Mouse (Mus musculus): ENCODE measurements around the gene Tekt1.

Gene Tekt1

DNA sequence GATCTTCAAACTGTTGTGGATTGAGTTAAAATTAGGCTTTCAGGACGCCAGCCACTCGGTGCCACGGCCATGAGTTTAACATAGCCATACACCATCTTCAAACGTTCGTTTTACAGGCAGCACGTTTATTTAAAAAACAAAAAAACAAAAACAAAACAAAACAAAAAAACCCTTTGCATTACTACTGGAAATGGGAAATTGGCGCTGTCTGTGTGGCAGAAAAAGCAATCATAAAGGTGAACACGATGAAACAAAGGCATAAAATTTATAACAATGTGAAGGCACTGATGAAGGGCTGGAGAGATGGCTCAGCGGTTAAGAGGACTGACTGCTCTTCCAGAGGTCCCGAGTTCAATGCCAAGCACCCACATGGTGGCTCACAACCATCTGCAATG is at the start of gene Tekt1:
Tekt1 (minus strand) TSS at position 96 of the 395 bp plus-strand sequence.
- no peak for DNase-seq (ENCODE audit: inconsistent age in 2 of 2, low spot score in 1 of 2)

- DNase-seq (ENCODE audit: inconsistent age in 2 of 2, low spot score in 1 of 2) = no peak
These were observed 49.7 kb upstream of the Tekt1 start for GRCm38 (mm10) chr11:72411945-72412344.

DNA sequence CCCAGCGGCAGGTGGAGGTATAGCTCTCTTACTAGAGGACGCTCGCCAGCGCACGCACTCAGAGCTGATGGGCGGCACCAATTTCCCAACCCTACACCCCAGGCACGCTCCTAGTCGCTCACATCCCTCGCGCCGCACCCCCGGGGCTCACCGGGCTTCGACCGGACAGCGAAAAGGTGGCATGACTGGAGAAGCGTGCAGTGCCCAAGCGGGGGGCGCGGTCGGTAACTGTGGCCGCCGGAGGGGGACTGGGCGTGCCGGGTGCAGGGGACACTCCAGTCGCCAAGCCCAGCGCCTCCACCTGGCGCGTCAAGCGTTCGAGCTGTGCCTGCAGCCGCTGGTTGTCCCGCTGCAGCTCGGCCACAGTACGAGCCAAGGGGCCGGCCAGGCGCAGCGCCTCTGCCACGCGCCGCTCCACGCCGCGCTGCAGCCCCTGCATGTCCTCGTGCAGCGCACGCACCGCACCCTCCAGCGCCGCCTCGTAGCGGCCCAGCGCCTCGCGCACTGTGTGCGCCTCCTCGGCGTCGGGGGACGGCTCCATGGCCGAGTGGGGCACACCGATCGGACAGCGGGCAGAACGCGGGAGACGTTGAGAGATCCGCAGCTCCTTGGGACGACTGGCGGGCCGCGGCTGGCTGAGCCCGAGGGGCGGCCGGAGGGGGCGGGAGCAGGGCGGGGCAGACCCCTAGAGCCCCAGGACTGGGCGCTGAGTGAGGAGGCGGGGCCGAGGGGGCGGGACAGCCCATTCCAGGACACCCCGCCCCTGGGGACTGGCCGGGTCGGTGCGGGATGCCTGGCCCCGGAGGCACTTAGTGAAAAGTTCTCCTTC is 49.1 kb upstream of the Tekt1 start, which contains the start of gene Smtnl2:
Smtnl2 (minus strand) TSS at position 621 of the 829 bp plus-strand sequence.
- DNase-seq (ENCODE audit: inconsistent age in 2 of 2, low spot score in 1 of 2) = peak; percentile 87 to 95

DNA sequence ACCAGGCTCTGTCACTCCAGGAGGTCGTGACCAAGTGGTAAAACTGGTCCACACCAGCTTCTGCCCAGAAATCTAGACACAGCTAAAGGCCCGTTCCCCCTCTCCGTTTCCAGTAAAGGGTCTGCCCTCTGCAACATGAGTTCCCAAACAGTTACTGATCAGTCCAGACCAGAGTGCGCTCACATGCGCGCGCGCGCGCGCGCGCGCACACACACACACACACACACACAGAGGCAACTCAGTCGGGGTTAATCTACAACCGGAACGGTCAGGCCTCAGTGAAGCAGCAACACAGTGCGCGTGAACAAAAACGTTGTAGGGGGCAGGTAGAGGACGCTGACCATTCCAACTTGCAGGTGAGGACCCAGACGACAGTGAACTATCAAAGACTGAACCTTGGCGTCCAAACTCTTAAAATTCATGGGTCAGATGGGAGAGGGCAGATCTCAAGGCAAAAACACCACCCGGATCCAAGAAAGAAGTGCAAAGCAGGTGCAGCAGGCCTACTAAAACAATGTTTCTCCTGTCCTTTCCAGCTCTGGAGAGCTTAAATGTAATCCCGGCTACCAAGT is 48.4 kb upstream of the Tekt1 start:
- DNase-seq (ENCODE audit: inconsistent age in 2 of 2, low spot score in 1 of 2) = no peak

DNA sequence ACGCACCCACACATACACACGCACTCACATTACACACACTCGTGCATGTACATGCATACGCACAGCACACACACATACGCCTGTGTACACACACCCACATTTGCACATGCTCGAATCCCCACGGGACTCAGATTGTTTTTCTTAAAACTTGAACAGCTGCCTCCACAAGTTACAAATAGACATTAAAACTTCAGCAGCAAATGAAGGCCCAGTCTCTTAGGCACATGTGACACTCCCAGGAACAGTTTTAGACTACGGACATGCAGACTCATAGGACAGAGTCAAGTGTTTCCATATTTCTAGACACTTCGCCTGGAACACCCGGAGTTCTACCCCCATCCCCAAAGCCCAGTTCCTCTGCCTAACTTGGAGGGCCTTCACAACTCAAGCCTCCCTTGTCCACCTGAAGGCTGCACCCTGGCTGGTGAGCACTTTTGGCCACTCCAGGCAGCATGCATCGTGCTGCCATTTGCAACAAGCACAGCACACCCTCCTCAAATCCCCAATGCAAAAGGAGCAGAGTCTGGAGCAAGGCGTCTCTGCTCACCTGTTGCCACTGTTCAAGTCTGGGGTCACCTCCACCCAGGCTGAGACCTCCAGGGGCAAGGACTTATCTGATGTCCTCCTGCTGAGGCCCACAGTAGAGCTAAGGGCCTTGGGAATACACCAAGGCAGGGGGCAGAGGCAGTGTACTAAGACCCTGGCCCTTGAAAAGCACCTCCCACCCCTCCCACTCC is 47.6 kb upstream of the Tekt1 start:
- no peak for DNase-seq (ENCODE audit: inconsistent age in 2 of 2, low spot score in 1 of 2)

DNA sequence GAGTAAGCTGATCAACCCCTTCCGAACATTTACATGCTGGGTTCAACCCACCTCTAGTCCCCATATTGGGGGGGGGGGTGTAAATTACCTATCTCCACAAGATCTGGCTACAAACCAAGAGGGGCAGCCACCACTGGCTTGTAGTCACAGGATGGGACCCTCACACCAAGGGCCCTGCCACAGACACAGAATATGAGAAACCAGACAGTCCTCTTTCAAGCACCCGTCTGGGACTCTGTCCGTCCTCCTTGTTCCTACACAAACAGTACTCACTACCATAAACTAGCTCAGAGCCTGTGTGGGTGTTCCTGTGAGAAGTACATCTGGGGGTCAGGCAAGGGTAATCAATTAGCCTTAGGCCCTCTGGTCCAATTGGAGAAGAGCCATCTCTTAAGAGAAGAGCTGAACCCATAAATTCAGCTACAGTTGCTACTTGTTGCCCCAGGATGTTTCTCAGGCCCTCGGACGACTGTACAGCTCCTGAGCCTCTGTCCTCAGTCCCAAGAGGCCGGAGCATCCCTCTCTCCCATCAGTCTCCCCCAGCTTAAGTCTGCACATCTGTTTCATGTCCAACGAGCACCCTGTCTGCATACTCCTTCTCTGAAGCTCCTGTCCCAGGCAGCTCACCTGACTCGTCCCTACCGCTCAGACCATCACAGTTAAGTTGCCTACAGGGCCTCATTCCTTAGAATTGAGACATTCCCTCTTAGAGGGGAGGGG is 46.4 kb upstream of the Tekt1 start:
- DNase-seq (ENCODE audit: inconsistent age in 2 of 2, low spot score in 1 of 2) = no peak

GRCm38 (mm10) chr11:72407574-72407973 is 45.3 kb upstream of the Tekt1 start:
- no peak for DNase-seq (ENCODE audit: inconsistent age in 2 of 2, low spot score in 1 of 2)

- DNase-seq (ENCODE audit: inconsistent age in 2 of 2, low spot score in 1 of 2) = no peak
These were observed 44.8 kb upstream of the Tekt1 start for GRCm38 (mm10) chr11:72407081-72407480.

DNA sequence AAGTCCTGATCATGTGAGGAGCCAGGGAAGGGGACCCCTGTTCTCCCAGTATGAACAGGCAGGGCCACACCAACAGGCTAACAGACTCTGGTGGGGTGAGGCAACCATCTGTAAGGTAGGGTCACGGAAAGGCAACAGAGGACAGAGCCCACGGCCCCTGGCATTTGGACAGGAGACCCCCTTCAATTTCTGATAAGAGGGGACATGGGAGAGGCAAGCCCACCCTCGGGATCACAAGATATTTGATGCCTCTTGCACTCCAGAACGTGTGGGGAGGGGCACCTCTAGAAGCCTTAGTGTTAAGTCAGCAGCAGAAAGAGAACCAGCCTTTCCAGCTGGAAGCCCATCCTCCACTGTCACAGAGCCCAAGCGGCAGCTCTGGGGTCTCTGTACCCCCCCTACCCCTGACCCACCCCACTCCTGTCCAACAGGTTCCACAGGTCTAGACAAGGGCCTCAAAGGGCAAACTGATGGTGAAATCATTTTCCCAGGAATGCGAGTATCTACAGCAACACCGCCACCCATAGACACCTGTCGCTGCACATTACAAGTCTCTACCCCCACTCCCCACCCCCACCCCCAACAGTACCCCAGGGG is 43.9 kb upstream of the Tekt1 start:
- DNase-seq (ENCODE audit: inconsistent age in 2 of 2, low spot score in 1 of 2) = no peak

DNA sequence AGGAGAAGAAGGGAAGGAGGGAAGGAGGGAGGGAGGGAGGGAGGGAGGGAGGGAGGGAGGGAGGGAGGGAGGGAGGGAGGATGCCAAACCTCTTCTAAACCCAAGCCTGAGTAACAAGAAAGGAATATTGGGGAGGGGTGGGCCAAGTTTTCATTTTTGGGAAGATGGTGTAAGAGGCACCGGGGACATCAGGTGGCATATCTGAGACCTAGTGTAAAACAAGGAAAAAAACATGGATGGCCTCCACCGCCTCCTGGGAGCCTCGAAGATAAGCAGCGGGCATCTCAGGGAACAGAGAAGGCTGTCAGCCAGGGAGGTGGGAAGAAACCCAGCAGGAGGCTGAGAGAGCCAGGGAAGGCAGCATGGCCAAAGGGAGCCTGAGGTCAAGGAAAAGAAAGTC is 43.3 kb upstream of the Tekt1 start:
- DNase-seq (ENCODE audit: inconsistent age in 2 of 2, low spot score in 1 of 2) = no peak

GRCm38 (mm10) chr11:72402969-72403368 is 40.7 kb upstream of the Tekt1 start:
- no peak for DNase-seq (ENCODE audit: inconsistent age in 2 of 2, low spot score in 1 of 2)

DNA sequence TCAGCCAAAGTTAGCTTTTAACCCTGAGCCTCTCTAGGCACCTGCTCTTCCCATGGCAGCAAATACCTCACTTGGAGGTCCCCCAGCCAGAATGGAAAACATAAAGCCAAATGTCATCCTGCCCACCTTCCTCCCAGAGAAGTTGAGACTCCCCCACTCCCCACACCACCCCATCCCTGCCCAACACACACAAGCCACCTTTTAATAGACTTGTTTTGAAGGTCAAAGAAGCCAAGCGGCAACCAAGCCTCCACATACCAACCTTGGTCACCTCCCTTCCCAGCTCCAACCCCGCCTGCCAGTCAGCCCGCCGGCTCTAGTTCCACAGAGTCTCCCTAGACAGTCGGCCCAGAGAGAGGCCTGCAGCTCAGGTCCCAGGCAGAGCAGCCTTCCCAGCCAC is 39.8 kb upstream of the Tekt1 start:
- no peak for DNase-seq (ENCODE audit: inconsistent age in 2 of 2, low spot score in 1 of 2)

DNA sequence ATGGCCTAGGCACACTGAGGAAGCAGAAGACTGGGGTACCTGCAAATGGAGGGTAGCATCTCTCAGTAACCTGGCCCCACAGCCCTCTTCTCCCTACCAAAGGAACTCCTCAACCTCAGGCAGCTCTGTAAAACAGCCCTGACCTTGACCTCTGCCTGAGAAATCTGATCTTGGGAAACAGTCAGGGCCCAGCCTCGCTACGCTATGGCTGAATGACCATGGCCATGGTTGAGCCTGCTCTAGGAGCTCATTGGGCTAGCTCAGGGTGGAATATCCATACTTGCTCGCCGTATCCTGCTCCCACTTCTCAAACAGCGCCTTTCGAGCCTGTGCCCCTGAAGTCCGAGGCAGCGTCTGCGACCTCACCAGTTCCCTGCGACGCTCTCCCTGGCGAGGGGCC is 38.8 kb upstream of the Tekt1 start:
- no peak for DNase-seq (ENCODE audit: inconsistent age in 2 of 2, low spot score in 1 of 2)

DNA sequence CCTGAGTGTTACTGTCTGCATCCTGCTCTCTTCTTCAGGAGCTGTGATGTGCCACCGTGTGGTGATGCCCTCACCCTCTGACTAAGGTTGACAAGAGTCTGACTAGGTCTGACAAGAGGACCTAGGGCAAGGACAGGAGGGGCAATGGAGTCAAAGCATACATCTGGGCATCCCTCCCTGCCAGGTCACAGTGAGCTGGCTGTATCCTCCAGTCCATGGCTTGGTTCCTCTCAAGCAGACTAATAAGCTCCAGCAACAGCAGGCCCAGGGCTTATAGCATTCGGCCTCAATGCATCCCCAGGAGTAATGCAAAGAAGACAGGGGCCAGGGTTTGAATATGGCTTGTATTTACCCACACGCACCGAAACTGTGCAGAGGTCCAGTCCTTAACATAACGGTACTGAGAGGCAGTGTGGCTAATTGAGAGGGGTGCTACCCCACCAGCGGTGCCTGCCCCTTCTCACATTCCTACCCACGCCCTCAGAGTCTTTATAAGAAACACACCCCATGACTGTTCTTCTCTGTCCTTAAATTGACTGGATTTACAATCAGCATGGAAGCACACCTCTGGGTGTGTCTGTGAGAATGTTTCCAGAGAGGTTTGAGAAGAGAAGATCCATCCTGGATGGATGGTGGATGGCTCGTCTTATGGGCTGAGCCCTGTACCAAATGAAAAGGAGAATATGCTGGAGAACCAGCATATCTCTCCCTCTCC is 35.7 kb upstream of the Tekt1 start:
- DNase-seq (ENCODE audit: inconsistent age in 2 of 2, low spot score in 1 of 2) = no peak

GRCm38 (mm10) chr11:72397072-72397471 is 34.8 kb upstream of the Tekt1 start:
- DNase-seq (ENCODE audit: inconsistent age in 2 of 2, low spot score in 1 of 2) = peak in 1 of 2 experiments; percentile 40

- DNase-seq (ENCODE audit: inconsistent age in 2 of 2, low spot score in 1 of 2) = peak; percentile 31 to 76
These were observed 34.4 kb upstream of the Tekt1 start for GRCm38 (mm10) chr11:72396621-72397020.

DNA sequence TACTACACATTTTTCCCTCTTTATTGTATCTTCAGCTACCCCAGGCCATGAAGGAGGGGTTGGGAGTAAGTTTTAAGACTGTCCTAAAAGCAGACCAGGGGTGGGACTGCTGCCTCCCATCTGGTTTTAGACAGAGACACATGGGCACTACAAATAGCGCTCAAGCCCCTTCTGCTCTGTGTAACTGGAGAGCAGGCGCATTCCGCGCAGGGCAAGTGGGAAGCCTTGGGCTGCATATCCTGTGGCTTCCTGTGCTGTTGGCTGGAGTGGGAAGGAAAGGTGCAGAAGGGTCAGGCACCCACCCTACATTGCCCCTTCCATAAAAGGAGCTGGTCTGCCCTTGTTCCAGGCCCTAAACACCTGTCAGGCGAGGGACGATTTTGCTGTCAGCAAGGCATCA is 33.4 kb upstream of the Tekt1 start:
- DNase-seq (ENCODE audit: inconsistent age in 2 of 2, low spot score in 1 of 2) = no peak

DNA sequence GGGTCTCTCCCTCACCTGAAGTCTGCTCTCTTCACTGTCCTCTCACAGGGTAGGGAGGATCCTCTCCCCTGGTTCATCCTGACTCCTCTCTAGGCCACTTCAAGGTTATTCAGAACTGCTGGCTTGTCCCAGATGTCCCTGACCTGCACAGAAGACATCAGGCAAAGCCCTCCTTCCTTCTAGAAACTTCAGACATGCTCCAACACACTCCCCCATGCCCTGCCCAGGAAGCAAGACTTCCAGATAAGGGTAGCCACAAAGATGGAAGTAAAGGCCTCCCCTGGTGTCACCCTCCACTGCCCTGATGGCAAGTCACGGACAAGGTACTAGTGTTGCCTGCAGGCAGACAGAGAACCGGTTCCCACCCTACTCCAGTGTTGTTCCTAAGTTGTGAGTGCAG is 32.5 kb upstream of the Tekt1 start:
- no peak for DNase-seq (ENCODE audit: inconsistent age in 2 of 2, low spot score in 1 of 2)

- peak; percentile 72 to 88 for DNase-seq (ENCODE audit: inconsistent age in 2 of 2, low spot score in 1 of 2)
These were observed 31.4 kb upstream of the Tekt1 start for GRCm38 (mm10) chr11:72393669-72394068.

- no peak for DNase-seq (ENCODE audit: inconsistent age in 2 of 2, low spot score in 1 of 2)
These were observed 31.0 kb upstream of the Tekt1 start for GRCm38 (mm10) chr11:72393243-72393642.

All from adrenal gland, adult (tissue).